Mouse (Mus musculus) lung, embryonic 15.5 days (tissue): ENCODE measurements around the gene Tmub1. TPM values are rescaled to one million over a fixed set of nuclear protein-coding genes. Genes with fewer than 3 reads are reported as not detected.
A peak's percentile ranks its signal among the peaks of the same experiment; 100 is the strongest.

Experiments
- ATAC-seq: fragments of 200-750 bp; cut with Nextera tagmentation; 2 replicates; pipeline ENCODE4 v1.8.0; 2017; ENCODE audit warnings: moderate number of reproducible peaks, borderline replicate concordance; ENCODE audit not compliant: low FRiP score, low TSS enrichment; ENCODE audit errors: extremely low read depth
- H3K27ac ChIP-seq: fragments of 300-500 bp; sonication (generic); 2 replicates; pipeline ENCODE4 v1.5.1; 2015; ENCODE audit warnings: moderate library complexity, mild to moderate bottlenecking, inconsistent platforms
- H3K27me3 ChIP-seq: fragments of 300-500 bp; sonication (generic); 2 replicates; pipeline ENCODE4 v1.6.1; 2015; ENCODE audit warnings: inconsistent platforms
- H3K36me3 ChIP-seq: fragments of 300-500 bp; sonication (generic); 2 replicates; pipeline ENCODE4 v1.6.1; 2015; ENCODE audit warnings: inconsistent platforms
- H3K4me1 ChIP-seq: fragments of 300-500 bp; sonication (generic); 2 replicates; pipeline ENCODE4 v1.6.1; 2015; ENCODE audit warnings: inconsistent platforms
- H3K4me2 ChIP-seq: fragments of 300-500 bp; sonication (generic); 2 replicates; pipeline ENCODE4 v1.6.1; 2015; ENCODE audit warnings: inconsistent platforms, mild to moderate bottlenecking, moderate library complexity
- H3K4me3 ChIP-seq: fragments of 300-500 bp; sonication (generic); 2 replicates; pipeline ENCODE4 v1.5.1; 2015; ENCODE audit warnings: mild to moderate bottlenecking, inconsistent platforms
- H3K9ac ChIP-seq: fragments of 300-500 bp; sonication (generic); 2 replicates; pipeline ENCODE4 v1.6.1; 2015; ENCODE audit warnings: inconsistent platforms
- H3K9me3 ChIP-seq: fragments of 300-500 bp; sonication (generic); 2 replicates; pipeline ENCODE4 v1.6.1; 2016; ENCODE audit warnings: inconsistent platforms
- WGBS: fragments of 180-500 bp; shearing (Covaris S2); methylation state at CpG from one replicate; pipeline ENCODE4 v1.1.7; 2015; 5-methylcytosine and 5-hydroxymethylcytosine counted together
- polyA plus RNA-seq: library from polyadenylated mRNA; unstranded; fragments of >200 nt; fragmentation: Nextera tagmentation; extraction: Ambion mirVana; gene quantifications from 2 replicates; pipeline ENCODE4 v1.2.1, GENCODE M21; 2015

Tmub1 gene
- polyA plus RNA-seq, 1 experiment from 2014 or later = 18.7 TPM

- peak; percentile 10; the same call in 1 of the 2 replicates for ATAC-seq
- H3K9ac ChIP-seq = peak overlapping the region; percentile 81
- 1% methylated on average over 29 of the region's 29 CpGs for WGBS
- peak overlapping the region; percentile 91 for H3K4me2 ChIP-seq
- no peaks in the 10 kb centered on the region for H3K36me3 ChIP-seq
- no peaks in the 10 kb centered on the region for H3K9me3 ChIP-seq
- H3K4me1 ChIP-seq = peaks cover 47% of the 10 kb centered on the region
- H3K27ac ChIP-seq = peak overlapping the region; percentile 90
- H3K27me3 ChIP-seq = no peaks in the 10 kb centered on the region
- peak overlapping the region; percentile 80 for H3K4me3 ChIP-seq
These were observed 5.1 kb upstream of the Tmub1 start for GRCm38 (mm10) chr5:24452691-24453233.

- Histone ChIP-seq H3K4me3 (peak within 1 kb of the TSS; percentile 80), H3K4me1 (peaks cover 52% of the 10 kb centered on the region)
These were observed 4.5 kb upstream of the Tmub1 start, which contains the start of gene Agap3 for GRCm38 (mm10) chr5:24452030-24452690. Gene Agap3, plus strand, starts transcription at chr5:24452177.

GRCm38 (mm10) chr5:24451264-24452029, 3.8 kb upstream of the Tmub1 start:
- H3K9me3 ChIP-seq = no peaks in the 10 kb centered on the region
- ATAC-seq = peak; percentile 83
- H3K36me3 ChIP-seq = no peaks in the 10 kb centered on the region
- peak overlapping the region; percentile 80 for H3K4me3 ChIP-seq
- peak overlapping the region; percentile 81 for H3K9ac ChIP-seq
- H3K27ac ChIP-seq = peak overlapping the region; percentile 90
- no peaks in the 10 kb centered on the region for H3K27me3 ChIP-seq
- 2% methylated on average over 57 of the region's 66 CpGs for WGBS
- peak overlapping the region; percentile 91 for H3K4me2 ChIP-seq
- H3K4me1 ChIP-seq = peaks cover 55% of the 10 kb centered on the region

More at GRCm38 (mm10) chr5:24452030-24452690, 4.5 kb upstream of the Tmub1 start, which contains the start of gene Agap3:
- Histone ChIP-seq H3K27me3 (no peaks in the 10 kb centered on the region), H3K36me3 (no peaks in the 10 kb centered on the region), H3K27ac (peak within 1 kb of the TSS; percentile 90), H3K4me2 (peak within 1 kb of the TSS; percentile 91), H3K9ac (peak within 1 kb of the TSS; percentile 81), H3K9me3 (no peaks in the 10 kb centered on the region)
- peak; percentile 56 for ATAC-seq
- WGBS = under 1% methylated on average over 73 of the region's 85 CpGs

- 86% methylated on average over 7 of the region's 7 CpGs for WGBS
- Histone ChIP-seq H3K4me2 (0 out of 2 replicates have a peak overlapping the region, but pooled peaks have one; percentile 81), H3K4me3 (0 out of 2 replicates have a peak overlapping the region, but pooled peaks have one; percentile 54)
These were observed 1.0 kb downstream of the Tmub1 start for GRCm38 (mm10) chr5:24446630-24447029.

GRCm38 (mm10) chr5:24445428-24446080, 2.1 kb downstream of the Tmub1 start:
- H3K4me2 ChIP-seq = peak overlapping the region; percentile 83
- H3K9ac ChIP-seq = peak overlapping the region; percentile 95
- peak overlapping the region; percentile 94 for H3K4me3 ChIP-seq
- peak overlapping the region; percentile 88 for H3K27ac ChIP-seq
- peaks cover 33% of the 10 kb centered on the region for H3K4me1 ChIP-seq
- no peaks in the 10 kb centered on the region for H3K9me3 ChIP-seq
- ATAC-seq = 0 out of 2 replicates have a peak, but pooled peaks have one; percentile 3
- WGBS = 47% methylated on average over 20 of the region's 20 CpGs
- H3K36me3 ChIP-seq = peaks cover 26% of the 10 kb centered on the region
- no peaks in the 10 kb centered on the region for H3K27me3 ChIP-seq

More at GRCm38 (mm10) chr5:24446630-24447029, 1.0 kb downstream of the Tmub1 start:
- peaks cover 15% of the 10 kb centered on the region; the same call in 1 of the 2 replicates for H3K36me3 ChIP-seq
- H3K4me1 ChIP-seq = peaks cover 40% of the 10 kb centered on the region
- no peaks in the 10 kb centered on the region for H3K27me3 ChIP-seq
- ATAC-seq = no peak
- no peak overlapping the region for H3K27ac ChIP-seq
- H3K9me3 ChIP-seq = no peaks in the 10 kb centered on the region
- H3K9ac ChIP-seq = no peak overlapping the region

- H3K4me1 ChIP-seq = peaks cover 33% of the 10 kb centered on the region
- ATAC-seq = peak; percentile 85
- peak within 1 kb of the TSS; percentile 83 for H3K4me2 ChIP-seq
- H3K4me3 ChIP-seq = peak within 1 kb of the TSS; percentile 94
- no peaks in the 10 kb centered on the region for H3K9me3 ChIP-seq
- H3K9ac ChIP-seq = peak within 1 kb of the TSS; percentile 95
- H3K27me3 ChIP-seq = no peaks in the 10 kb centered on the region
- WGBS = under 1% methylated on average over 60 of the region's 60 CpGs
- H3K27ac ChIP-seq = peak within 1 kb of the TSS; percentile 88
- peaks cover 32% of the 10 kb centered on the region for H3K36me3 ChIP-seq
These were observed 2.8 kb downstream of the Tmub1 start, which contains the start of gene Fastk for GRCm38 (mm10) chr5:24444746-24445427. Gene Fastk, minus strand, starts transcription at chr5:24445287.

- H3K9ac ChIP-seq = peak overlapping the region; percentile 95
- H3K4me1 ChIP-seq = peaks cover 33% of the 10 kb centered on the region
- no peaks in the 10 kb centered on the region for H3K9me3 ChIP-seq
- peak overlapping the region; percentile 83 for H3K4me2 ChIP-seq
- no peak overlapping the region for H3K27ac ChIP-seq
- no peaks in the 10 kb centered on the region for H3K27me3 ChIP-seq
- WGBS = 80% methylated on average over 12 of the region's 12 CpGs
- H3K36me3 ChIP-seq = peaks cover 42% of the 10 kb centered on the region
- no peak for ATAC-seq
- peak overlapping the region; percentile 94 for H3K4me3 ChIP-seq
These were observed 3.7 kb downstream of the Tmub1 start for GRCm38 (mm10) chr5:24443927-24444326.

- H3K36me3 ChIP-seq = peaks cover 48% of the 10 kb centered on the region
- 86% methylated on average over 7 of the region's 7 CpGs for WGBS
- no peaks in the 10 kb centered on the region for H3K27me3 ChIP-seq
- peak overlapping the region; percentile 94; the same call in 1 of the 2 replicates for H3K4me3 ChIP-seq
- H3K9ac ChIP-seq = no peak overlapping the region
- ATAC-seq = no peak
- H3K27ac ChIP-seq = no peak overlapping the region
- H3K4me1 ChIP-seq = peaks cover 33% of the 10 kb centered on the region
- no peaks in the 10 kb centered on the region for H3K9me3 ChIP-seq
- no peak overlapping the region for H3K4me2 ChIP-seq
These were observed 4.5 kb downstream of the Tmub1 start for GRCm38 (mm10) chr5:24443204-24443603.

- Histone ChIP-seq H3K4me1 (peaks cover 22% of the 10 kb centered on the region), H3K36me3 (peaks cover 58% of the 10 kb centered on the region), H3K27me3 (no peaks in the 10 kb centered on the region), H3K4me2 (no peak overlapping the region), H3K9ac (no peak overlapping the region), H3K9me3 (no peaks in the 10 kb centered on the region), H3K4me3 (no peak overlapping the region), H3K27ac (no peak overlapping the region)
- no peak for ATAC-seq
- WGBS = 86% methylated on average over 9 of the region's 9 CpGs
These were observed 5.6 kb downstream of the Tmub1 start for GRCm38 (mm10) chr5:24442029-24442428.

- Histone ChIP-seq H3K9ac (no peak overlapping the region), H3K36me3 (peaks cover 66% of the 10 kb centered on the region), H3K27ac (no peak overlapping the region), H3K9me3 (no peaks in the 10 kb centered on the region), H3K4me1 (peaks cover 19% of the 10 kb centered on the region), H3K4me2 (no peak overlapping the region), H3K4me3 (no peak overlapping the region), H3K27me3 (no peaks in the 10 kb centered on the region)
- WGBS = 87% methylated on average over 8 of the region's 8 CpGs
- no peak for ATAC-seq
These were observed 6.5 kb downstream of the Tmub1 start for GRCm38 (mm10) chr5:24441187-24441586.

- Histone ChIP-seq H3K27me3 (no peaks in the 10 kb centered on the region), H3K27ac (no peak overlapping the region), H3K4me3 (no peak overlapping the region), H3K36me3 (peaks cover 94% of the 10 kb centered on the region), H3K4me2 (no peak overlapping the region), H3K4me1 (peaks cover 1% of the 10 kb centered on the region), H3K9me3 (no peaks in the 10 kb centered on the region), H3K9ac (no peak overlapping the region)
- no peak for ATAC-seq
- WGBS = 87% methylated on average over 8 of the region's 8 CpGs
These were observed 13.7 kb downstream of the Tmub1 start for GRCm38 (mm10) chr5:24433993-24434392.
